Mouse (Mus musculus): ENCODE data around the gene Usp54.

DNA sequence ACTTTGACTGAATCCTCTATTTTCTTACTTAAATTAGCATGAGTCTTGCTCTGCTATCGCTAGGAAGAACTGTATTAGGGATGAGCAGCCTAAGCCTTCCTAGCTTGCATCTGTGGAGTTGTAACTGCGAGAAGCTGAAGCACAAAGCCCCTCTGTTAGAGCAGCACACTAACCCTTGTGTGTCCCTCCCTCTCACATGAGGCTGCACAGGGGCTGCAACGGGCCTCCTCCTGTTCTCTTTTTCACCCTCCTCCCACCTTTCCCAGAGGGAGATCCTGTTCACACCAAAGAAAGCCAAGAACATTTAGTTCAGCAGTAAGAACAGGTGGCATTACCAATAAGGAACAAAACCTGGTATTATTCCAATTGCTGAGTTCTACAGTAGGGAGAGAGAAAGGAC is 45.1 kb downstream of the Usp54 start:
- TF ChIP-seq CTCF (IDR thresholded peaks at IDR 0.05; ENCODE audit: control insufficient read depth, insufficient read depth, insufficient replicate concordance, low read depth, low read length), result no peak
- no peak for TF ChIP-seq POLR2A (IDR thresholded peaks at IDR 0.05; ENCODE audit: control insufficient read depth, low read depth, low read length)

Measured in testis, adult 2 months (tissue).